Mouse (Mus musculus): ENCODE measurements around the gene Adam6a.
A peak's percentile ranks its signal among the peaks of the same experiment; 100 is the strongest.
"Not testable (repeated sequence)": the region's sequence is repeated elsewhere in the genome, so short reads cannot be mapped to it uniquely, and the experiment has no call there.

The Adam6a gene

DNA sequence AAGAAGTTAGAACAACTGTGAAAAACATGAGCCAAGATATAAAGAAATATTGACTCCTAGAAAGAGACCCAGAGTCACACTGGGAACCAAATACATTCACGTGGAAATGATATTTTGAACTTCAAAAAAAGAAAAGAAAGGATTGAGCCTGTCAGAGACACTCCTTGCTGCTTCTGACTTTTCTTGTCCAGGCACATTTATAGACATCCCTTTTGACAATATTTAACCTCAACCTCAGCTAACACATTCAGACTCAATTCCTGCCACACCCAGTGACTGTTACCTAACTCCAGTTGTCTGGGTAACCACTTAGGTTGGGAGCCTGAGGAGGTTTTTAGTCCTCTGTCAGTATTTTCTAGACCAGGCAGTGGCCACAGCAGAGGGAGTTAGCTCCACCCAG lies at the start of gene Adam6a:
Gene Adam6a (plus strand): TSS at position 301 of the 400 bp plus-strand sequence.
- DNase-seq (ENCODE audit: low spot score): not testable (repeated sequence)

DNA sequence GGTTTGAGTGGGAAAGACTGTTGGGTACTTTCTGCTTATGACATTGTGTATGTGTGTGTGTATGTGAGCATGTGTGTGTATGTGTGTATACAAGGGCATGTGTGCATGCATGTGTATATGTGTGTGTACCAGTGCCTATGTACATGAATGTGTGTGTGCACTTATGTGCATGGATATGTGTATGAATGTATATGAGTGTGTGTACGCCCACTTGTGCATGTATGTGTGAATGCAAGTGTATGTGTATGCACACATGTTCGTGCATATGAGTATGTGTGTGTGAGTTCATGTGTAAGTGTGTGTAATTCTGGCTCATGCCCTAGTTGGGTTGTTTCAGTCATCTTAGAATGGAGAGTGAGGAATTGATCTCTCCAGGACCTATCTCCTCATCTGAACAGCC lies 17.8 kb upstream of the Adam6a start:
- DNase-seq (ENCODE audit: low spot score): no peak

DNA sequence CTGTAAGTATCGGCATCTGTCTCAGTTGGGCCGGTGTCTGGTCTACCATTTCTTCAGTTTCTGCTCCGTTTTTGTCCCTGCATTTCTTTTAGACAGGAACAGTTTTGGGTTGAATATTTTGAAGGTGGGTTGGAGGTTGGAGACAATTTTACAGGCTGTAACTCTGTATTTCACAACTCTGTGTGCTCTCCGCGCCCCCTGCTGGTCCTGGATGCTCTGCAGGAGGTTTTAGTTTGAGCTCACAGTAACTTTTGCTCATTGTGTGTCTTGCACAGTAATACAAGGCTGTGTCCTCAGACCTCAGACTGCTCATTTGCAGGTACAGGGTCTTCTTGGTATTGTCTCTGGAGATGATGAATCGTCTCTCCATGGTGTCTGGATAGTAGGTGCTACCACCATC lies 34.5 kb downstream of the Adam6a start:
- peak; percentile 13 for DNase-seq (ENCODE audit: low spot score)

DNA sequence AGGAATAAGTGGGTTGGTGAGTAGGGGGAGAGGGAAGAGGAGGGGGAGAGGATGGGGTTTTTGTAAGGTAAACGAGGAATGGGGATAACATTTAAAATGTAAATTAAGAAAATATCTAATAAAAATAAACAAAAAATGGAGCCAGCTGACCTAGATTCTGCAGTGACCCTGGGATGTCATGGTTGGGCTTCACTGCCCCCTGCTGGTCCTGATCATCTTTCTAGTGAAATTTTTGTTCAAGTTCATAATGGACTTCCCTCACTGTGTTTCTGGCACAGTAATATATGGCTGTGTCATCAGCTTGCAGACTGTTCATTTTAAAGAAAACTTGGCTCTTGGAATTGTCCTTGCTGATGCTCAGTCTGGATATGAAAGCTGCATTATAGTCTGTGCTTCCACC lies 44.3 kb downstream of the Adam6a start:
- no peak for DNase-seq (ENCODE audit: low spot score)

All from urinary bladder, postnatal 14 days (tissue).